Mouse (Mus musculus): ENCODE results near the gene Ces1e. TPM values are rescaled to one million over a fixed set of nuclear protein-coding genes. Genes with fewer than 3 reads are reported as not detected.

The Ces1e gene
- total RNA-seq (2012; rRNA removed) (not detected in 2 replicates), polyA plus RNA-seq (2012; ENCODE audit: insufficient read depth in 1 of 2, insufficient read length in 2 of 2, low read depth in 1 of 2, low replicate concordance in 2 of 2, missing spikeins in 1 of 2) (not detected)

DNA sequence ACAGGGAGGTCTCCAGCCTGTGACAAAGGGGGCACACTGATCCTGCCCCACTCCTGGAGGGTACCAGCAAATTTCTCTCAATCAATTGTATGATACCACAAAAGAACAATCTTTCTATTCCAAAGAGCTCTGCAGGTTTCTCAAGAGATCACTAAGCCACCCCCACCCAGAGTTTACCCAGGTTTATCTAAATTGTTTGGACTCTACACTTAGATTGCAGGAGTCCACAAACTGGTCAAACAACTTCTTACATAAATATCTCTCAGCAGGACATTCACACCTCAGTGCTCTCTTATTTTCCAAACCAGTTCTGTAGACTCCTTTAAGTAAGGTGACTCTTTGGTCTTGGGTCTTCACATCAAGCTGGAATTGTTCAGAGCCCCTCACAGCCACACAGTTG, at the start of gene Ces1e:
Gene Ces1e (minus strand): TSS at position 174 of the 400 bp plus-strand sequence.
- Histone ChIP-seq H3K9me3 (replicated peaks; ENCODE audit: insufficient read depth, low read length) (no peaks in the 10 kb centered on the region), H3K27ac (ENCODE audit: control insufficient read depth, low read depth, low read length) (no peak within 1 kb of the TSS), H3K4me1 (ENCODE audit: control insufficient read depth in 1 of 2, insufficient read depth in 2 of 2, low read length in 2 of 2) (no peaks in the 10 kb centered on the region), H3K79me2 (ENCODE audit: control insufficient read depth, insufficient read depth, low read length, poor library complexity) (no peaks in the 10 kb centered on the region), H3K9ac (ENCODE audit: control insufficient read depth, low read depth, low read length, poor library complexity, severe bottlenecking) (no peak within 1 kb of the TSS), H3K4me3 (ENCODE audit: control insufficient read depth in 1 of 2, insufficient read depth in 1 of 2, low read depth in 2 of 2, low read length in 2 of 2) (no peak within 1 kb of the TSS), H3K27me3 (ENCODE audit: control insufficient read depth in 1 of 2, insufficient read depth in 2 of 2, low read length in 2 of 2) (no peaks in the 10 kb centered on the region), H3K36me3 (ENCODE audit: control insufficient read depth in 1 of 2, insufficient read depth in 2 of 2, low read length in 2 of 2) (no peaks in the 10 kb centered on the region)
- TF ChIP-seq ZMIZ1 (IDR thresholded peaks at IDR 0.05; ENCODE audit: low read depth, low read length) = no peak
- no peak for TF ChIP-seq RCOR1 (IDR thresholded peaks at IDR 0.05; ENCODE audit: low read depth, low read length)
- no peak for TF ChIP-seq MEF2A (IDR thresholded peaks at IDR 0.05; ENCODE audit: extremely low read depth, insufficient replicate concordance, low read depth, low read length, poor library complexity, severe bottlenecking)
- no peak for TF ChIP-seq POLR2AphosphoS5 (IDR thresholded peaks at IDR 0.05; ENCODE audit: borderline replicate concordance, low read depth, low read length)
- TF ChIP-seq CHD2 (IDR thresholded peaks at IDR 0.05; ENCODE audit: low read length) = no peak
- TF ChIP-seq ELF1 (IDR thresholded peaks at IDR 0.05; ENCODE audit: low read depth, low read length) = no peak
- no peak for TF ChIP-seq MAZ (IDR thresholded peaks at IDR 0.05; ENCODE audit: low read depth, low read length)
- TF ChIP-seq MXI1 (IDR thresholded peaks at IDR 0.05; ENCODE audit: low read depth, low read length) = no peak
- TF ChIP-seq GATA1 (IDR thresholded peaks at IDR 0.05; ENCODE audit: low read depth, low read length) = no peak
- no peak for TF ChIP-seq USF1 (IDR thresholded peaks at IDR 0.05; ENCODE audit: low read depth, low read length)
- TF ChIP-seq RAD21 (IDR thresholded peaks at IDR 0.05; ENCODE audit: low read depth, low read length) = no peak
- no peak for TF ChIP-seq POLR2AphosphoS2 (IDR thresholded peaks at IDR 0.05; ENCODE audit: low read length)
- TF ChIP-seq KAT2A (conservative IDR thresholded peaks at IDR 0.05; ENCODE audit: low read depth, low read length) = no peak
- no peak for TF ChIP-seq TAL1 (IDR thresholded peaks at IDR 0.05; ENCODE audit: low read length)
- no peak for TF ChIP-seq TCF12 (IDR thresholded peaks at IDR 0.05; ENCODE audit: low read depth, low read length)
- no peak for TF ChIP-seq MYC (IDR thresholded peaks at IDR 0.05; ENCODE audit: low read depth, low read length)
- DNase-seq (ENCODE audit: low read depth, low spot score) = no peak

DNA sequence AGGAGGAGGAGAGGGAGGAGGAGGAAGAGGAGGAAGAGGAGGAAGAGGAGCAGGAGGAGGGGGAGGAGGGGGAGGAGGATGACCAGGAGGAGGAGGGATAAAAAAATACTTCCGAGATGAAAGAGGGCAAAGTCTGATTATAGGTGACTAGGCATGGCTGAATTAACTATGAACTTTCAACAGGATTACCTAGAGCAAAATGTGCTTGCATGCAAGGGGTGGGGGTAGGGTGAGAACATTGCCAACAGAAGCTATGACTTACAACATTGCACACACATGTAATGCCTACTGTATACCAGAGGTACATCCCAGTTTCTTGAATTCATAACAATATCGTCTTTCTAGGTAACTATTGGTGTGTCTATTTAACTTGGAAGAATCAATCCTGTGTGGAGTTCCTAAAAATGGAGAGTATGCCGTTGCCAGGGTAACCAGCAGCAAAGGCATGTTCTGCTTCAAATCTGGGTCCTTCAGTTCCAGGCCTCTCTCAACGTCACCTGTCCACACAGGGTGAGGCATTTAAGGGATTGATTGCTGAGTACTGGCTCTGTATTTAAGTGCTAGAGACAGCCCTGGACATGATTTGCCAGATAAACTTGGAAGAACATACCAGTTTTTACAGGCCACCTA, 48.9 kb upstream of the Ces1e start:
- no peak for TF ChIP-seq CHD2 (IDR thresholded peaks at IDR 0.05; ENCODE audit: low read length)
- TF ChIP-seq MYC (IDR thresholded peaks at IDR 0.05; ENCODE audit: low read depth, low read length) = no peak
- TF ChIP-seq TAL1 (IDR thresholded peaks at IDR 0.05; ENCODE audit: low read length) = no peak
- no peak for TF ChIP-seq MAX (IDR thresholded peaks at IDR 0.05; ENCODE audit: low read length)
- no peaks in the 10 kb centered on the region for H3K9me3 ChIP-seq (replicated peaks; ENCODE audit: insufficient read depth, low read length)
- no peaks in the 10 kb centered on the region for H3K79me2 ChIP-seq (ENCODE audit: control insufficient read depth, insufficient read depth, low read length, poor library complexity)
- H3K4me1 ChIP-seq (ENCODE audit: control insufficient read depth in 1 of 2, insufficient read depth in 2 of 2, low read length in 2 of 2) = no peaks in the 10 kb centered on the region
- no peak overlapping the region for H3K4me3 ChIP-seq (ENCODE audit: control insufficient read depth in 1 of 2, insufficient read depth in 1 of 2, low read depth in 2 of 2, low read length in 2 of 2)
- H3K9ac ChIP-seq (ENCODE audit: control insufficient read depth, low read depth, low read length, poor library complexity, severe bottlenecking) = no peak overlapping the region
- no peaks in the 10 kb centered on the region for H3K27me3 ChIP-seq (ENCODE audit: control insufficient read depth in 1 of 2, insufficient read depth in 2 of 2, low read length in 2 of 2)
- H3K27ac ChIP-seq (ENCODE audit: control insufficient read depth, low read depth, low read length) = no peak overlapping the region
- no peak for DNase-seq (ENCODE audit: low read depth, low spot score)
- no peaks in the 10 kb centered on the region for H3K36me3 ChIP-seq (ENCODE audit: control insufficient read depth in 1 of 2, insufficient read depth in 2 of 2, low read length in 2 of 2)
